Mouse (Mus musculus): ENCODE results near the gene Evi2b. TPM values are rescaled to one million over a fixed set of nuclear protein-coding genes. Genes with fewer than 3 reads are reported as not detected.

Gene Evi2b
- 0.33 and 0.75 TPM in 2 replicates for polyA plus RNA-seq (2015; fragmentation: Nextera tagmentation; extraction: Ambion mirVana)

GRCm38 (mm10) chr11:79523560-79524309 is at the start of gene Evi2b:
Evi2b (minus strand) TSS chr11:79523762.

GRCm38 (mm10) chr11:79530333-79530761 is 6.8 kb upstream of the Evi2b start, which contains the start of the genes Evi2 and Evi2a:
Evi2 (minus strand) TSS chr11:79530589.
Evi2a (minus strand) TSS chr11:79530609.

GRCm38 (mm10) chr11:79503845-79504244 is 19.7 kb downstream of the Evi2b start, which contains the start of gene Omg:
Omg (minus strand) TSS chr11:79504084.

Other genes starting within 250 kb of the Evi2b start
- not detected in 2 replicates for gene Gm9964, start 226.9 kb downstream of the Evi2b start, polyA plus RNA-seq (2015; fragmentation: Nextera tagmentation; extraction: Ambion mirVana)
- 7.5 and 8.7 TPM in 2 replicates for gene Nf1, start 184.1 kb downstream of the Evi2b start, polyA plus RNA-seq (2015; fragmentation: Nextera tagmentation; extraction: Ambion mirVana)
- 43.4 and 47.3 TPM in 2 replicates for gene Omg, start 19.7 kb downstream of the Evi2b start, polyA plus RNA-seq (2015; fragmentation: Nextera tagmentation; extraction: Ambion mirVana)
- gene Evi2, start 6.8 kb upstream of the Evi2b start, polyA plus RNA-seq (2015; fragmentation: Nextera tagmentation; extraction: Ambion mirVana): 0.19 and 0.31 TPM in 2 replicates
- gene Evi2a, start 6.8 kb upstream of the Evi2b start, polyA plus RNA-seq (2015; fragmentation: Nextera tagmentation; extraction: Ambion mirVana): 6.4 and 7.8 TPM in 2 replicates
- 14.0 and 16.7 TPM in 2 replicates for gene Rab11fip4, start 67.5 kb upstream of the Evi2b start, polyA plus RNA-seq (2015; fragmentation: Nextera tagmentation; extraction: Ambion mirVana)